Mouse (Mus musculus): ENCODE measurements around the gene Enoph1.

- TF ChIP-seq POLR2A (IDR thresholded peaks at IDR 0.05; ENCODE audit: insufficient read depth, low read depth, low read length) (no peak), CTCF (IDR thresholded peaks at IDR 0.05; ENCODE audit: insufficient read depth, low read depth, low read length) (no peak)
These were observed 15.2 kb downstream of the Enoph1 start for GRCm38 (mm10) chr5:100054807-100055547.

Data from olfactory bulb, adult 2 months (tissue).